Mouse (Mus musculus) thymus, adult 2 months (tissue): ENCODE measurements around the gene Enho. TPM values are rescaled to one million over a fixed set of nuclear protein-coding genes. Genes with fewer than 3 reads are reported as not detected.

Experiments used
- DNase-seq: peaks from one replicate; pipeline ENCODE4 v3.0.0; 2021
- H3K27ac ChIP-seq: fragments of 200-500 bp; 2 replicates; pipeline ENCODE4 v1.5.1; 2012; ENCODE audit warnings: low read length, control low read depth; ENCODE audit not compliant: control insufficient read depth, insufficient read depth
- H3K27me3 ChIP-seq: fragments of 200-500 bp; 2 replicates; pipeline ENCODE4 v1.6.1; 2012; ENCODE audit warnings: mild to moderate bottlenecking, low read length, moderate library complexity, mixed read lengths; ENCODE audit not compliant: control insufficient read depth, insufficient read depth
- H3K36me3 ChIP-seq: fragments of 200-500 bp; 2 replicates; pipeline ENCODE4 v1.6.1; 2012; ENCODE audit warnings: mild to moderate bottlenecking, low read length, moderate library complexity; ENCODE audit not compliant: control insufficient read depth, insufficient read depth
- H3K4me1 ChIP-seq: fragments of 200-500 bp; replicated peaks from 2 replicates; pipeline ENCODE4 v1.6.1; 2012; ENCODE audit warnings: low read length; ENCODE audit not compliant: control insufficient read depth, insufficient read depth
- H3K4me3 ChIP-seq: fragments of 200-500 bp; 2 replicates; pipeline ENCODE4 v1.5.1; 2012; ENCODE audit warnings: mild to moderate bottlenecking, low read length, control low read depth, moderate library complexity; ENCODE audit not compliant: control insufficient read depth, insufficient read depth
- CTCF ChIP-seq: fragments of 200-500 bp; IDR thresholded peaks from 2 replicates; pipeline ENCODE4 v1.5.1; 2012; ENCODE audit warnings: mild to moderate bottlenecking, control low read depth, low read length, moderate library complexity, borderline replicate concordance; ENCODE audit not compliant: control insufficient read depth, poor library complexity, insufficient read depth; ENCODE audit errors: extremely low read depth
- POLR2A ChIP-seq: fragments of 200-500 bp; IDR thresholded peaks from 2 replicates; pipeline ENCODE4 v1.6.1; 2012; ENCODE audit warnings: mild to moderate bottlenecking, low read length, control low read depth, moderate library complexity; ENCODE audit not compliant: control insufficient read depth, poor library complexity, insufficient read depth; ENCODE audit errors: extremely low read depth
- WGBS: fragments of 180-500 bp; shearing (Covaris S2); methylation state at CpG from one replicate; pipeline ENCODE4 v1.1.7; 2018; 5-methylcytosine and 5-hydroxymethylcytosine counted together
- polyA plus RNA-seq: library from polyadenylated mRNA; depleted of rRNA; stranded (reverse); fragments of >200 nt; gene quantifications from 2 replicates; pipeline ENCODE4 v1.2.3, GENCODE M21; 2012

Gene Enho
- polyA plus RNA-seq, 1 experiment: 10.3 TPM

- Histone ChIP-seq H3K36me3 (no peaks in the 10 kb centered on the region), H3K27me3 (peaks cover 6% of the 10 kb centered on the region; the same call in 1 of the 2 replicates), H3K27ac (no peak overlapping the region), H3K4me3 (no peak overlapping the region), H3K4me1 (peaks cover 8% of the 10 kb centered on the region)
- no peak for DNase-seq
- 84% methylated on average over 6 of the region's 6 CpGs for WGBS
- no peak for TF ChIP-seq CTCF
- TF ChIP-seq POLR2A: no peak
Observed at GRCm38 (mm10) chr4:41641199-41641822, 1.2 kb upstream of the Enho start.

GRCm38 (mm10) chr4:41639214-41639841 lies 796 bp downstream of the Enho start:
- DNase-seq: no peak

GRCm38 (mm10) chr4:41638828-41639213 lies 1.3 kb downstream of the Enho start:
- peaks cover 8% of the 10 kb centered on the region for H3K4me1 ChIP-seq
- WGBS: 88% methylated on average over 6 of the region's 6 CpGs
- H3K36me3 ChIP-seq: no peaks in the 10 kb centered on the region
- DNase-seq: no peak
- peaks cover 6% of the 10 kb centered on the region; the same call in 1 of the 2 replicates for H3K27me3 ChIP-seq
- no peak for TF ChIP-seq CTCF
- no peak for TF ChIP-seq POLR2A
- H3K27ac ChIP-seq: no peak overlapping the region
- H3K4me3 ChIP-seq: no peak overlapping the region

More at GRCm38 (mm10) chr4:41639214-41639841, 796 bp downstream of the Enho start:
- H3K27ac ChIP-seq: no peak overlapping the region
- H3K4me3 ChIP-seq: peak overlapping the region; percentile 18; the same call in 1 of the 2 replicates
- H3K27me3 ChIP-seq: peaks cover 6% of the 10 kb centered on the region; the same call in 1 of the 2 replicates
- peaks cover 8% of the 10 kb centered on the region for H3K4me1 ChIP-seq
- TF ChIP-seq CTCF (no peak), POLR2A (no peak)
- 28% methylated on average over 10 of the region's 10 CpGs for WGBS
- no peaks in the 10 kb centered on the region for H3K36me3 ChIP-seq

- TF ChIP-seq CTCF (no peak), POLR2A (no peak)
- Histone ChIP-seq H3K4me3 (no peak overlapping the region), H3K27ac (no peak overlapping the region), H3K27me3 (peaks cover 6% of the 10 kb centered on the region; the same call in 1 of the 2 replicates), H3K36me3 (no peaks in the 10 kb centered on the region), H3K4me1 (peaks cover 8% of the 10 kb centered on the region)
- no peak for DNase-seq
- 94% methylated on average over 10 of the region's 10 CpGs for WGBS
Observed at GRCm38 (mm10) chr4:41638186-41638731, 1.9 kb downstream of the Enho start.

- DNase-seq: no peak
- H3K4me1 ChIP-seq: peaks cover 8% of the 10 kb centered on the region
- peaks cover 6% of the 10 kb centered on the region; the same call in 1 of the 2 replicates for H3K27me3 ChIP-seq
- TF ChIP-seq CTCF (no peak), POLR2A (no peak)
- no peak overlapping the region for H3K4me3 ChIP-seq
- WGBS: 91% methylated on average over 10 of the region's 10 CpGs
- no peak overlapping the region for H3K27ac ChIP-seq
- no peaks in the 10 kb centered on the region for H3K36me3 ChIP-seq
Observed at GRCm38 (mm10) chr4:41636882-41637635, 3.1 kb downstream of the Enho start.

DNA sequence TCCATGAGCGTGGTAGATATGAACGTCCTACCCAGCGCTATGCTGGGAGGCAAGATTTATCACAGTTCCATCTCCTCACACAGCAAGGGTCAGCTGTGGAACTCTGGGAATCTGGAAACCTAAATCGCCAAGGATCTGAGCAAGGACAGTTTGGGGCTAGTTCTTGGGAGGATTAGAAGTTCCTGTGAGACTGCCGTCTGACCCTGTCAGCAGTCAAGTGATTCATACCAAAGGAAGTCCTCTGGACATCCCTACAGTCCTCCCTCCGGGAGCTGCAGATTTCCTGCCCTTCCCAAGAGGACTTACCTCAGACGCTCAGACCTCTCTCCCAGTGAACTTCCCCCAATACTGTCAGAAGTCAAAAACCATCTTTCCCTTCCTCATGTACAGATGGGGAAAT lies 3.8 kb downstream of the Enho start:
- DNase-seq: no peak
- WGBS: 84% methylated on average over 7 of the region's 7 CpGs
- peaks cover 8% of the 10 kb centered on the region for H3K4me1 ChIP-seq
- no peaks in the 10 kb centered on the region for H3K36me3 ChIP-seq
- no peak overlapping the region for H3K4me3 ChIP-seq
- H3K27ac ChIP-seq: no peak overlapping the region
- no peak for TF ChIP-seq POLR2A
- no peak for TF ChIP-seq CTCF
- peaks cover 6% of the 10 kb centered on the region; the same call in 1 of the 2 replicates for H3K27me3 ChIP-seq
